Mouse (Mus musculus) cerebellum, postnatal 36 days (tissue): Measurements from ENCODE around the gene Atxn1l.
"Not testable (repeated sequence)": the region's sequence is repeated elsewhere in the genome, so short reads cannot be mapped to it uniquely, and the experiment has no call there.

ENCODE experiments used
- DNase-seq, 2 experiments: peaks; one replicate each; pipeline ENCODE4 v3.0.0; 2021 to 2022; ENCODE audit warnings: mixed read lengths in 2 of 2

The Atxn1l gene

GRCm38 (mm10) chr8:109737237-109738048, at the start of gene Atxn1l:
Gene Atxn1l (minus strand): TSS chr8:109737739.
- DNase-seq: peak; percentile 89 to 90

GRCm38 (mm10) chr8:109780548-109780947, 43.0 kb upstream of the Atxn1l start:
- no peak for DNase-seq

- no peak for DNase-seq
Measured at GRCm38 (mm10) chr8:109779431-109780228, 42.1 kb upstream of the Atxn1l start.

- DNase-seq: no peak
Measured at GRCm38 (mm10) chr8:109778993-109779421, 41.5 kb upstream of the Atxn1l start.

GRCm38 (mm10) chr8:109778280-109778977, 40.9 kb upstream of the Atxn1l start, which contains the start of gene Ap1g1:
Gene Ap1g1 (plus strand): TSS chr8:109778554.
- peak; percentile 97 for DNase-seq

- no peak for DNase-seq
Measured at GRCm38 (mm10) chr8:109777851-109778250, 40.3 kb upstream of the Atxn1l start.

GRCm38 (mm10) chr8:109773154-109773553, 35.6 kb upstream of the Atxn1l start:
- no peak for DNase-seq

GRCm38 (mm10) chr8:109766081-109766480, 28.5 kb upstream of the Atxn1l start:
- DNase-seq: no peak

- DNase-seq: no peak
Measured at GRCm38 (mm10) chr8:109764031-109764430, 26.5 kb upstream of the Atxn1l start.

- DNase-seq: no peak
Measured at GRCm38 (mm10) chr8:109760221-109760620, 22.7 kb upstream of the Atxn1l start.

- no peak for DNase-seq
Measured at GRCm38 (mm10) chr8:109759426-109759825, 21.9 kb upstream of the Atxn1l start.

GRCm38 (mm10) chr8:109756849-109757248, 19.3 kb upstream of the Atxn1l start:
- DNase-seq: no peak

GRCm38 (mm10) chr8:109755554-109755953, 18.0 kb upstream of the Atxn1l start:
- DNase-seq: not testable (repeated sequence)

- no peak for DNase-seq
Measured at GRCm38 (mm10) chr8:109754696-109755095, 17.2 kb upstream of the Atxn1l start.

- no peak for DNase-seq
Measured at GRCm38 (mm10) chr8:109751731-109752485, 14.4 kb upstream of the Atxn1l start.

GRCm38 (mm10) chr8:109750699-109751098, 13.2 kb upstream of the Atxn1l start:
- DNase-seq: no peak

GRCm38 (mm10) chr8:109750274-109750673, 12.7 kb upstream of the Atxn1l start:
- no peak for DNase-seq

- no peak for DNase-seq
Measured at GRCm38 (mm10) chr8:109747468-109748199, 10.1 kb upstream of the Atxn1l start.

- DNase-seq: no peak
Measured at GRCm38 (mm10) chr8:109738049-109738380, 476 bp upstream of the Atxn1l start.

GRCm38 (mm10) chr8:109736819-109737218, 720 bp downstream of the Atxn1l start:
- DNase-seq: no peak

GRCm38 (mm10) chr8:109734018-109734417, 3.5 kb downstream of the Atxn1l start:
- DNase-seq: no peak

- DNase-seq: no peak
Measured at GRCm38 (mm10) chr8:109731012-109731411, 6.5 kb downstream of the Atxn1l start.
